Mouse (Mus musculus): Measurements from ENCODE around the gene Fosl2. TPM values are rescaled to one million over a fixed set of nuclear protein-coding genes. Genes with fewer than 3 reads are reported as not detected.
A peak's percentile ranks its signal among the peaks of the same experiment; 100 is the strongest.
"Not testable (repeated sequence)": the region's sequence is repeated elsewhere in the genome, so short reads cannot be mapped to it uniquely, and the experiment has no call there.

Fosl2 gene
- total RNA-seq, 2 experiments from 2014 or later: 42.2 to 43.1 TPM

- DNase-seq (ENCODE audit: low spot score in 2 of 2): no peak
Measured at GRCm38 (mm10) chr5:32172188-32172587, 36.6 kb downstream of the Fosl2 start.

- DNase-seq (ENCODE audit: low spot score in 2 of 2): no peak
Measured at GRCm38 (mm10) chr5:32176800-32177199, 41.2 kb downstream of the Fosl2 start.

GRCm38 (mm10) chr5:32177737-32178136, 42.1 kb downstream of the Fosl2 start:
- no peak for DNase-seq (ENCODE audit: low spot score in 2 of 2)

- DNase-seq (ENCODE audit: low spot score in 2 of 2): not testable (repeated sequence)
Measured at GRCm38 (mm10) chr5:32178720-32179119, 43.1 kb downstream of the Fosl2 start.

GRCm38 (mm10) chr5:32182885-32183629, 47.5 kb downstream of the Fosl2 start:
- no peak for DNase-seq (ENCODE audit: low spot score in 2 of 2)

GRCm38 (mm10) chr5:32187717-32188116, 52.1 kb downstream of the Fosl2 start:
- DNase-seq (ENCODE audit: low spot score in 2 of 2): no peak

GRCm38 (mm10) chr5:32191259-32191658, 55.7 kb downstream of the Fosl2 start:
- no peak for DNase-seq (ENCODE audit: low spot score in 2 of 2)

- no peak for DNase-seq (ENCODE audit: low spot score in 2 of 2)
Measured at GRCm38 (mm10) chr5:32192016-32192845, 56.6 kb downstream of the Fosl2 start.

- no peak for DNase-seq (ENCODE audit: low spot score in 2 of 2)
Measured at GRCm38 (mm10) chr5:32194236-32194635, 58.6 kb downstream of the Fosl2 start.

- DNase-seq (ENCODE audit: low spot score in 2 of 2): no peak
Measured at GRCm38 (mm10) chr5:32195857-32196609, 60.4 kb downstream of the Fosl2 start.

GRCm38 (mm10) chr5:32197698-32198097, 62.1 kb downstream of the Fosl2 start:
- DNase-seq (ENCODE audit: low spot score in 2 of 2): peak; percentile 84 to 92

- no peak for DNase-seq (ENCODE audit: low spot score in 2 of 2)
Measured at GRCm38 (mm10) chr5:32199136-32199535, 63.5 kb downstream of the Fosl2 start.

GRCm38 (mm10) chr5:32199594-32199993, 64.0 kb downstream of the Fosl2 start:
- no peak for DNase-seq (ENCODE audit: low spot score in 2 of 2)

- no peak for DNase-seq (ENCODE audit: low spot score in 2 of 2)
Measured at GRCm38 (mm10) chr5:32204653-32205052, 69.1 kb downstream of the Fosl2 start.

GRCm38 (mm10) chr5:32206726-32207125, 71.1 kb downstream of the Fosl2 start:
- peak; percentile 32 to 70 for DNase-seq (ENCODE audit: low spot score in 2 of 2)

Other genes starting within 250 kb of the Fosl2 start
- gene Plb1, start 96.9 kb downstream of the Fosl2 start, total RNA-seq (2021): under 1 TPM; 0.46 to 0.72 TPM